ENCODE assay signal across 10 mouse cellular contexts in the genomic region with DNA sequence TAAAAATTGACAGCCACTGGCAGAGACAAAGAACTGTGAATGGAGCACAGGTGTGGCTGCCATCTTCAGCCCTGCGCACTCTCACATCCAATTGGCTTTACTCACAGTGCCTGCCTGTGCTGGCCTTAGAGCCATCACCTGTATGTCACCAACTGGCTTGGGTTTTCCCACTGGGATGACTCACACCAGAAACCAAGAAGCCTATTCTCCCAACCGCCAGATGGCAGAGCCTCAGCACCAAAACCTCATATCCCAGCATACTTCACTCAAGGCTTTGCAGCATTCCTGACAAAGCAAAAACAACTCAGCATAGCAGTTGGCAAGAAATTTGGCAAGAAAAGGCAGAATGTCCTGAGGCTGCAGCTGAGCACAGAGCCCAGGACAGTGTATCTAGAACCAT. TPM values are rescaled to one million over a fixed set of nuclear protein-coding genes. Genes with fewer than 3 reads are reported as not detected.
A peak's percentile ranks its signal among the peaks of the same experiment; 100 is the strongest.
DNase-seq lines count a peak whose midpoint lies in the region; ATAC-seq and TF ChIP-seq lines count a peak whose summit lies in the region.
"Had no signal": no experiment of that assay in that cellular context is flagged by ENCODE, and none has a peak within 500 bp of the region (broad histone marks: within the 10 kb centered on the region; RNA-seq: fewer than 3 reads in every experiment).

No protein-coding gene starts in this region.

- H3K27ac ChIP-seq in neural tube, embryonic 15.5 days (replicated peaks), result 0 out of 2 replicates have a peak overlapping the region, but pooled peaks have one; percentile 33
- peak overlapping the region; percentile 5; the same call in 1 of the 2 replicates for H3K27ac ChIP-seq in forebrain, postnatal 0 days (ENCODE audit: low read depth, low read length)

- H3K36me3 ChIP-seq in neural tube, embryonic 15.5 days, result peaks cover 75% of the 10 kb centered on the region
- H3K36me3 ChIP-seq in forebrain, postnatal 0 days (ENCODE audit: insufficient read depth), result peaks cover 56% of the 10 kb centered on the region

- no peak overlapping the region for H3K9ac ChIP-seq in neural tube, embryonic 15.5 days (replicated peaks)
- no peak overlapping the region for H3K9ac ChIP-seq in forebrain, postnatal 0 days

- H3K4me2 ChIP-seq in neural tube, embryonic 15.5 days, result no peak overlapping the region
- no peak overlapping the region for H3K4me2 ChIP-seq in forebrain, postnatal 0 days (ENCODE audit: low read depth)

- DNase-seq in neural tube, embryonic 10.5 days (ENCODE audit: extremely low spot score, low spot score), result no peak
- DNase-seq in adrenal gland, postnatal 14 days, result peak; percentile 71
- peak; percentile 46 for DNase-seq in forebrain, postnatal 0 days
- DNase-seq in right cerebral cortex, postnatal 25 days, result peak; percentile 45
- no peak for DNase-seq in testis, postnatal 14 days (ENCODE audit: low spot score)
- no peak for DNase-seq in c-Kit-positive CD71-positive TER-119-positive erythroid progenitor cells, embryonic 14.5 days (ENCODE audit: low spot score)
- DNase-seq: gastrocnemius, postnatal 25 days had no signal

- no peaks in the 10 kb centered on the region for H3K9me3 ChIP-seq in neural tube, embryonic 15.5 days (replicated peaks)
- no peaks in the 10 kb centered on the region for H3K9me3 ChIP-seq in forebrain, postnatal 0 days (ENCODE audit: low read length)
- H3K9me3 ChIP-seq: megakaryocyte, embryonic 14.5 days had no signal

- no peak for ATAC-seq in neural tube, embryonic 15.5 days (ENCODE audit: low FRiP score)
- peak; percentile 69 for ATAC-seq in forebrain, postnatal 0 days
- ATAC-seq in inflammation-experienced regulatory T-cells, adult 6 months, result no peak

- H3K4me3 ChIP-seq in neural tube, embryonic 15.5 days (replicated peaks), result no peak overlapping the region
- no peak overlapping the region for H3K4me3 ChIP-seq in forebrain, postnatal 0 days (ENCODE audit: low read depth, low read length)
- H3K4me3 ChIP-seq: megakaryocyte, embryonic 14.5 days had no signal

- H3K27me3 ChIP-seq in neural tube, embryonic 15.5 days (replicated peaks), result no peaks in the 10 kb centered on the region
- no peaks in the 10 kb centered on the region for H3K27me3 ChIP-seq in forebrain, postnatal 0 days (ENCODE audit: insufficient read depth, low read length)
- H3K27me3 ChIP-seq: megakaryocyte, embryonic 14.5 days had no signal

- no peaks in the 10 kb centered on the region for H3K4me1 ChIP-seq in neural tube, embryonic 15.5 days
- no peaks in the 10 kb centered on the region for H3K4me1 ChIP-seq in forebrain, postnatal 0 days (ENCODE audit: insufficient read depth)

- 76% methylated on average over 2 of the region's 2 CpGs for WGBS in neural tube, embryonic 15.5 days
- 66% methylated on average over 2 of the region's 2 CpGs for WGBS in forebrain, postnatal 0 days

- TF ChIP-seq CTCF in forebrain, postnatal 0 days (IDR thresholded peaks at IDR 0.05; ENCODE audit: low read depth), result peak; percentile 54

RNA-seq across cellular contexts. Expression of a gene that starts 48.2 kb away (rescaled TPM):
- 131 and 146 TPM in 2 replicates for polyA plus RNA-seq in neural tube, embryonic 15.5 days (2015; fragmentation: Nextera tagmentation; extraction: Ambion mirVana)
- total RNA-seq in adrenal gland, postnatal 14 days (2021), result 58.6 and 59.9 TPM in 2 replicates
- 154 and 183 TPM in 2 replicates for total RNA-seq in forebrain, postnatal 0 days (2014; rRNA removed)
- 49.9 and 80.9 TPM in 2 replicates for polyA plus RNA-seq in forebrain, postnatal 0 days (2015; fragmentation: Nextera tagmentation; extraction: Ambion mirVana)
- polyA plus RNA-seq in inflammation-experienced regulatory T-cells, adult 6 months (2017; shearing (Covaris generic)), result 10 to 100 TPM; 32.2 to 41.0 (median 38.0) TPM

RNA-seq across cellular contexts. Expression of a gene that starts 52.1 kb away (rescaled TPM):
- polyA plus RNA-seq in neural tube, embryonic 15.5 days (2015; fragmentation: Nextera tagmentation; extraction: Ambion mirVana), result 6.0 and 6.8 TPM in 2 replicates
- total RNA-seq in adrenal gland, postnatal 14 days (2021), result 15.7 and 17.5 TPM in 2 replicates
- total RNA-seq in forebrain, postnatal 0 days (2014; rRNA removed), result 7.4 and 8.0 TPM in 2 replicates
- 3.5 and 4.9 TPM in 2 replicates for polyA plus RNA-seq in forebrain, postnatal 0 days (2015; fragmentation: Nextera tagmentation; extraction: Ambion mirVana)
- 10 to 100 TPM; 24.1 to 36.0 (median 27.5) TPM for polyA plus RNA-seq in inflammation-experienced regulatory T-cells, adult 6 months (2017; shearing (Covaris generic))

RNA-seq across cellular contexts. Expression of a gene that starts 52.6 kb away (rescaled TPM):
- 45.2 and 47.2 TPM in 2 replicates for polyA plus RNA-seq in neural tube, embryonic 15.5 days (2015; fragmentation: Nextera tagmentation; extraction: Ambion mirVana)
- total RNA-seq in adrenal gland, postnatal 14 days (2021), result 31.3 and 34.7 TPM in 2 replicates
- total RNA-seq in forebrain, postnatal 0 days (2014; rRNA removed), result 26.1 and 29.7 TPM in 2 replicates
- polyA plus RNA-seq in forebrain, postnatal 0 days (2015; fragmentation: Nextera tagmentation; extraction: Ambion mirVana), result 12.4 and 18.5 TPM in 2 replicates
- 100 to 1,000 TPM in 1 of 3 experiments, 10 to 100 TPM in 2; 65.3 to 101 (median 80.2) TPM for polyA plus RNA-seq in inflammation-experienced regulatory T-cells, adult 6 months (2017; shearing (Covaris generic))

Comparison
In these comparisons a context has a peak if more than half of its experiments do, and no peak if none do; other contexts are left out.
1. DNase-seq: peak in adrenal gland, postnatal 14 days (single experiment), forebrain, postnatal 0 days (single experiment) and right cerebral cortex, postnatal 25 days (single experiment); none in neural tube, embryonic 10.5 days (single experiment), testis, postnatal 14 days (single experiment) and c-Kit-positive CD71-positive TER-119-positive erythroid progenitor cells, embryonic 14.5 days (single experiment).